Comparison of ENCODE assay signal across 7 mouse cellular contexts in the genomic region with DNA sequence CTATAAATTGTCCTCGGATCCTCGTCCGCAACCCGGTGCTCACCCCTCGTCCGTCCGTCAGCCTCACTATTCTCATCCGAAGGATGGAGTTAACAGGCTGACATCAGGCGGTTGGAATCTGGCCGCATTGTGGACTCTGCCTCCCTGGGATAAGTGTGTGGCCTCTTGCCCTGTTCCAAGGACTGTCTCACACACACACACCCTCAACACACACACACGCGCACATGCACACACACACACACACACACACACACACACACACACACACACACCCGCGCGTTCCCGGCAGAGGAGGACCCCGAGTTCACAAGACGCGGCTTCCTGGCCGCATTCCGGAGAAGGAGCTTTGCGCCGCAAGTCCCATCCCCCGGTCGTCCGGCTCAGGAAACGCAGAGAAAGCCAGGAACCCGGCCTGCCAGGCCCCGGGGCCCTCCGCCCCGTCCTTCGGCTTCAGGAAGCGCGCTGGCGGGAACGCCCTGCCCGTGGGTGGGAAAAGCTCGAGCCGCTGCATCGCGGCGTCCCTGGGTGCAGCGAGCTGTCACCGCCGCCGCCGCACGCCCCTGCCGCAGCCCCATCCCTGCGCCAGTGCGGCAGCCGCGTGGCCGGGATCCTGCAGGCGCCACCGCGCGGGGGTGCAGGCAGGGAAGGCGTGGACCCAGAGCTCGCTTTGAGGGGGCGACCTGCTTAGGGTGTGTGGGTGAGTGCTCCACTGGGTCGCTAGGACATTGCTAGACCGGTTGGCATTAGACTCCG. TPM values are rescaled to one million over a fixed set of nuclear protein-coding genes. Genes with fewer than 3 reads are reported as not detected.
A peak's percentile ranks its signal among the peaks of the same experiment; 100 is the strongest.
DNase-seq lines count a peak whose midpoint lies in the region; ATAC-seq and TF ChIP-seq lines count a peak whose summit lies in the region.

A gene (plus strand): TSS at position 165 of the 753 bp plus-strand sequence.

- peak; percentile 91 for DNase-seq in adrenal gland, adult 2 months
- peak; percentile 87 for DNase-seq in gastrocnemius, postnatal 25 days
- peak; percentile 82 for DNase-seq in limb, embryonic 10.5 days (ENCODE audit: low spot score)
- DNase-seq in midbrain, embryonic 10.5 days (ENCODE audit: low spot score): peak; percentile 76
- peak; percentile 17 for DNase-seq in spleen, adult 12 weeks (ENCODE audit: low spot score)

- no peak for TF ChIP-seq CTCF in cortical plate, adult 2 months (IDR thresholded peaks at IDR 0.05; ENCODE audit: extremely low read depth, insufficient read depth, low read length)

- no peak for TF ChIP-seq POLR2A in cortical plate, adult 2 months (IDR thresholded peaks at IDR 0.05; ENCODE audit: extremely low read depth, insufficient read depth, low read length)

- no peaks in the 10 kb centered on the region for H3K9me3 ChIP-seq in limb, embryonic 10.5 days (replicated peaks)
- H3K9me3 ChIP-seq in midbrain, embryonic 10.5 days (replicated peaks): no peaks in the 10 kb centered on the region

- H3K27ac ChIP-seq in cortical plate, adult 2 months (ENCODE audit: insufficient read depth, low read length): peak within 1 kb of the TSS; percentile 93
- H3K27ac ChIP-seq in limb, embryonic 10.5 days: peak within 1 kb of the TSS; percentile 82
- H3K27ac ChIP-seq in midbrain, embryonic 10.5 days (replicated peaks): peak within 1 kb of the TSS; percentile 89

- peak within 1 kb of the TSS; percentile 82 for H3K4me3 ChIP-seq in cortical plate, adult 2 months (ENCODE audit: insufficient read depth, low read length)
- H3K4me3 ChIP-seq in limb, embryonic 10.5 days: peak within 1 kb of the TSS; percentile 72
- H3K4me3 ChIP-seq in midbrain, embryonic 10.5 days: peak within 1 kb of the TSS; percentile 90

- H3K27me3 ChIP-seq in limb, embryonic 10.5 days (ENCODE audit: low read depth, poor library complexity, severe bottlenecking): peaks cover 67% of the 10 kb centered on the region
- H3K27me3 ChIP-seq in midbrain, embryonic 10.5 days (ENCODE audit: low read depth, poor library complexity, severe bottlenecking): peaks cover 67% of the 10 kb centered on the region

- under 1% methylated on average over 64 of the region's 64 CpGs for WGBS in limb, embryonic 10.5 days
- under 1% methylated on average over 64 of the region's 64 CpGs for WGBS in midbrain, embryonic 10.5 days

- peaks cover 1% of the 10 kb centered on the region; the same call in 1 of the 2 replicates for H3K4me1 ChIP-seq in cortical plate, adult 2 months (ENCODE audit: control insufficient read depth, insufficient read depth, low read length)
- peaks cover 36% of the 10 kb centered on the region for H3K4me1 ChIP-seq in limb, embryonic 10.5 days
- H3K4me1 ChIP-seq in midbrain, embryonic 10.5 days: peaks cover 40% of the 10 kb centered on the region

- peak; percentile 65 for ATAC-seq in inflammation-experienced regulatory T-cells, adult 6 months

- no peaks in the 10 kb centered on the region for H3K36me3 ChIP-seq in limb, embryonic 10.5 days
- H3K36me3 ChIP-seq in midbrain, embryonic 10.5 days: no peaks in the 10 kb centered on the region

RNA-seq across cellular contexts. Expression of the gene that starts here (rescaled TPM):
- total RNA-seq in adrenal gland, adult 2 months (2021): not detected
- 0.18 and 0.36 TPM in 2 replicates for polyA plus RNA-seq in adrenal gland, adult 2 months (2012; rRNA removed)
- 0.35 and 0.49 TPM in 2 replicates for polyA plus RNA-seq in cortical plate, adult 2 months (2012; rRNA removed)
- total RNA-seq in gastrocnemius, postnatal 25 days (2021): under 1 TPM in 1 of 2 experiments, not detected in 1; 0.15 TPM
- under 1 TPM in 1 of 3 experiments, not detected in 2; 0.19 TPM for polyA plus RNA-seq in inflammation-experienced regulatory T-cells, adult 6 months (2017; shearing (Covaris generic))
- polyA plus RNA-seq in limb, embryonic 10.5 days (2016; fragmentation: Nextera tagmentation; extraction: Ambion mirVana): 0.11 and 0.16 TPM in 2 replicates
- 0.23 and 0.37 TPM in 2 replicates for polyA plus RNA-seq in midbrain, embryonic 10.5 days (2016; fragmentation: Nextera tagmentation; extraction: Ambion mirVana)

Comparison
In these comparisons a context has a peak if more than half of its experiments do, and no peak if none do; other contexts are left out.
1. Peak in every context shown above with its lines: DNase-seq, ATAC-seq, H3K4me3 ChIP-seq and H3K27ac ChIP-seq.
2. Peak in DNase-seq in adrenal gland, adult 2 months; RNA of the gene not detected or under 1 TPM.
3. Peak in DNase-seq in gastrocnemius, postnatal 25 days; RNA of the gene not detected or under 1 TPM.
4. Peak in ATAC-seq in inflammation-experienced regulatory T-cells, adult 6 months; RNA of the gene not detected or under 1 TPM.
5. Peak in DNase-seq, H3K4me3 ChIP-seq and H3K27ac ChIP-seq in limb, embryonic 10.5 days; RNA of the gene not detected or under 1 TPM.
6. Peak in DNase-seq, H3K4me3 ChIP-seq and H3K27ac ChIP-seq in midbrain, embryonic 10.5 days; RNA of the gene not detected or under 1 TPM.
7. DNase-seq: peak in every context shown above with its lines; median percentile 91 in adrenal gland, adult 2 months; 87 in gastrocnemius, postnatal 25 days; 82 in limb, embryonic 10.5 days; 76 in midbrain, embryonic 10.5 days; 17 in spleen, adult 12 weeks.